Mouse (Mus musculus): ENCODE data around the gene Cby3. TPM values are rescaled to one million over a fixed set of nuclear protein-coding genes. Genes with fewer than 3 reads are reported as not detected.

Gene Cby3
- polyA plus RNA-seq, 1 experiment from 2014 or later, result 0.53 TPM

DNA sequence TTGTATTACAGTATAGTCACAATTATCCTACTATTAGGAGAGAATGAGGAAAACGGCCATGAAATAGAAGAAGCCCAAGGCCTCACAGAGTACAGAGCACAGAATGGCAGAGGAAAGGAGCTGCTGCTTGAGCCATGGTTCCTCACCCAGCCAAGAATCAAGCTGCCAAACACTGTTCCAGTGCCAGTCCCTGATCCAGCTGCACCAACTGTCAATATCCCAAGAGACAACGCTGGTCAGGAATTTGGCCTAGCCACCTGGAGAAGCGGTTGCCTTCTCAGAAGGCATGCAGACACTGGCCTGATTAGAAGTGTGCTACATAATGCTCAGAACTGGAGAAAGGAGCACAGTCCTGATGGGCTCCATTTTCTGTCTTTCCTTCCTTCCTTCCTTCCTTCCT, 21.1 kb upstream of the Cby3 start:
- H3K4me2 ChIP-seq (replicated peaks; ENCODE audit: low read depth, low read length), result no peak overlapping the region

DNA sequence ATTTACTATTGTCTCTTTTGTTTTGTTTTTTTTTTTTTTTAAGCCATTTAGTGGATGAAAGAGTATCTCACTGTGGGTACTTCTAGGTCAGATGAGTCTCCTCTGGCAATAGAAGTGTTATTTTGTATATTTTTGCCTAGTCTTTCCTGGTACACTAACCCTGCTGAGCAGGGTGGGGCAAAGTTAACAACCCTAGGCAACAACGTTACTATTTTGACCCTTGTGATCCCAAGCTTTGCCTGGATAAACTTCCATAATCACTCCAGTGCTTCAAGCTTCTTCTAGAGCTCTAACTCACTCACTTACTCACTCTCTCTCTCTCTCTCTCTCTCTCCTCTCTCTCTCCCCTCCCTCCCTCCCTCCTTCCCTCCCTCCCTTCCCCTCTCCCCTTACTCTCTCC, 18.1 kb upstream of the Cby3 start:
- Histone ChIP-seq H3K9me3 (ENCODE audit: low read length) (no peaks in the 10 kb centered on the region), H3K27ac (ENCODE audit: low read length) (no peak overlapping the region), H3K4me3 (ENCODE audit: low read depth, low read length) (no peak overlapping the region), H3K27me3 (replicated peaks; ENCODE audit: insufficient read depth, low read length) (no peaks in the 10 kb centered on the region), H3K36me3 (ENCODE audit: insufficient read depth, low read length) (no peaks in the 10 kb centered on the region), H3K4me2 (replicated peaks; ENCODE audit: low read depth, low read length) (no peak overlapping the region), H3K9ac (replicated peaks; ENCODE audit: low read depth) (no peak overlapping the region), H3K4me1 (ENCODE audit: insufficient read depth, low read depth, low read length) (no peaks in the 10 kb centered on the region)
- TF ChIP-seq CTCF (IDR thresholded peaks at IDR 0.05), result no peak
- TF ChIP-seq EP300 (IDR thresholded peaks at IDR 0.05), result no peak
- 14% methylated on average over 1 of the region's 1 CpGs for WGBS
- DNase-seq (ENCODE audit: low spot score) (no peak), ATAC-seq (no peak)

More for the DNA sequence above, 21.1 kb upstream of the Cby3 start:
- ATAC-seq (no peak), DNase-seq (ENCODE audit: low spot score) (no peak)
- Histone ChIP-seq H3K4me3 (ENCODE audit: low read depth, low read length) (no peak overlapping the region), H3K9ac (replicated peaks; ENCODE audit: low read depth) (no peak overlapping the region), H3K36me3 (ENCODE audit: insufficient read depth, low read length) (no peaks in the 10 kb centered on the region), H3K27ac (ENCODE audit: low read length) (no peak overlapping the region), H3K9me3 (ENCODE audit: low read length) (no peaks in the 10 kb centered on the region), H3K27me3 (replicated peaks; ENCODE audit: insufficient read depth, low read length) (no peaks in the 10 kb centered on the region), H3K4me1 (ENCODE audit: insufficient read depth, low read depth, low read length) (no peaks in the 10 kb centered on the region)
- WGBS, result 81% methylated on average over 3 of the region's 3 CpGs
- no peak for TF ChIP-seq CTCF (IDR thresholded peaks at IDR 0.05)
- no peak for TF ChIP-seq EP300 (IDR thresholded peaks at IDR 0.05)

DNA sequence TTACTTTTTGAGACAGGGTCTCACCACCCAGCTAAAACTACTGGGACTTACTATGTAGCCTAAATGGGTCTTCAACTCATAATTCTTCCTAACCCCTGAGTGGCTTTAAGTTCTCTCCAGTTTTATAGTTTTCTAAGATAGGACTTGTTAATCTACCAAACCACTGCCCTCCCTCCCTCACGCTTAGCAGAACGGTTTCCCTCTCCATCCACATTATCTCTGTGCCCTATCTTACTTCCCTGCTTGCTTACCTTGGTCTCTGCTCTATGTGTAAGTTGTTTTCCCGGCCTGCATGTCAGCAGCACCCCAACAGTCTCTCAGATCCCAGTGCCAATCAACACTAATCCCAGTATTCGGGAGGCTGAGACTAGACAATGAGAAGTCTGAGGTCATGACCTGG, 17.4 kb upstream of the Cby3 start:
- no peak overlapping the region for H3K4me2 ChIP-seq (replicated peaks; ENCODE audit: low read depth, low read length)
- no peaks in the 10 kb centered on the region for H3K9me3 ChIP-seq (ENCODE audit: low read length)
- H3K4me1 ChIP-seq (ENCODE audit: insufficient read depth, low read depth, low read length), result no peaks in the 10 kb centered on the region
- no peaks in the 10 kb centered on the region for H3K27me3 ChIP-seq (replicated peaks; ENCODE audit: insufficient read depth, low read length)
- no peak for DNase-seq (ENCODE audit: low spot score)
- H3K4me3 ChIP-seq (ENCODE audit: low read depth, low read length), result no peak overlapping the region
- TF ChIP-seq CTCF (IDR thresholded peaks at IDR 0.05) (no peak), EP300 (IDR thresholded peaks at IDR 0.05) (no peak)
- no peak overlapping the region for H3K27ac ChIP-seq (ENCODE audit: low read length)
- WGBS, result 68% methylated on average over 4 of the region's 4 CpGs
- no peaks in the 10 kb centered on the region for H3K36me3 ChIP-seq (ENCODE audit: insufficient read depth, low read length)
- H3K9ac ChIP-seq (replicated peaks; ENCODE audit: low read depth), result no peak overlapping the region
- no peak for ATAC-seq

DNA sequence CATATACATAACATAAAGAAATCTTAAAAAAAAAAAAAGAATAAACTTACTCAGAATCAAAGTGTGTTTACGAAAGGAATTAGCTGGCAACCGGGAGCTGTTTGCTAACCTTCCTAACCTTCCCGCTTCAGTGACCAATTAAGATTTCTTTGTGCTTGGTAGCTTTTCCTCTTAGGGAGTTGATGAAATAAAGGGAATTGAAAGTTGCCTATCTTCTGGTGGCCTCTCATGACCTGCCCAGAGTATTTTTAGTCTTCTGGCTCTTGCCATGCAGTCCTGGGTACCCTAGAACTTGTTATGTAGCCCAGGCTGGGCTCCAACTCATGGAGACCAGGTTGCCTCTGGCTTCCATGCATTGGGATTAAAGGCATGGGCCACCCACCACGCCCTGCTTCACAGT, 8.8 kb upstream of the Cby3 start:
- no peaks in the 10 kb centered on the region for H3K9me3 ChIP-seq (ENCODE audit: low read length)
- ATAC-seq (no peak), DNase-seq (ENCODE audit: low spot score) (no peak)
- no peak overlapping the region for H3K4me3 ChIP-seq (ENCODE audit: low read depth, low read length)
- no peaks in the 10 kb centered on the region for H3K27me3 ChIP-seq (replicated peaks; ENCODE audit: insufficient read depth, low read length)
- no peaks in the 10 kb centered on the region for H3K4me1 ChIP-seq (ENCODE audit: insufficient read depth, low read depth, low read length)
- H3K9ac ChIP-seq (replicated peaks; ENCODE audit: low read depth), result no peak overlapping the region
- no peak for TF ChIP-seq EP300 (IDR thresholded peaks at IDR 0.05)
- TF ChIP-seq CTCF (IDR thresholded peaks at IDR 0.05), result no peak
- H3K27ac ChIP-seq (ENCODE audit: low read length), result no peak overlapping the region
- no peaks in the 10 kb centered on the region for H3K36me3 ChIP-seq (ENCODE audit: insufficient read depth, low read length)
- 59% methylated on average over 4 of the region's 4 CpGs for WGBS
- no peak overlapping the region for H3K4me2 ChIP-seq (replicated peaks; ENCODE audit: low read depth, low read length)

DNA sequence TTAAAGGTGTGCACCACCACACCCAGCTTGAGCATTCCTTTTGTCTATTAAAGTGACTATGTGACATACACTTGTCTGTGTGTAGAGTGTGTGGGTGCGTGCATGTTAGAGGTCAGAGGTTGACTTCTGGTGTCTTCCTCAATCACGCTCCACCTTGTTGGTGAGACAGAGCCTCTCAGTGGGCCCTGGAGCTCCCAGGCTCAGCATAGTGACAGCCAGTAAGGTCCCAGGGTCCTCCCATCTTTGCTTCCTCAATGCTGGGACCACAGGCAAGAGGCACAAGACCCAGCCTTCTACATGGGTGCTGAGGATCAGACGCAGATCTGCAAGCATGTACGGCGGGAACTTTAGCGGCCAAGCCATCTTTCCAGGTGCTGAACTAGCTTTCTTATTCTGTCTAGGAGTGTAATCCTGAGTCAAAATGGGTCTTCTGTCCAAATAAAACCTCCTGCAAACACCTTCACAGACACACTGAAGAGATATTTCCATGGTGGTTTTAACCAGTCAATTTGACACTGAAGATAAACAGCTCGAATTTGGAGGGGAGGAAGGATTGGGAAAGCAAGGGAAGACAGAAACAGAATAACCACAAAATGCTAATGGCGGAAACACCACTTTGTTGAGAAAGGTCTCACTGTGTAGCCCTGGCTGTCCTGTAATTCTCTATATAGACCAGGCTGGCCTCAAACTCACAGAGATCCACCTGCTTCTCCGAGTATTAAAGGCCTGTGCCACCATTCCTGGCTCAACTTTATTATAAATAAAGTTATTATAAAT, 7.8 kb upstream of the Cby3 start:
- Histone ChIP-seq H3K9me3 (ENCODE audit: low read length) (no peaks in the 10 kb centered on the region), H3K4me2 (replicated peaks; ENCODE audit: low read depth, low read length) (no peak overlapping the region), H3K27me3 (replicated peaks; ENCODE audit: insufficient read depth, low read length) (no peaks in the 10 kb centered on the region), H3K27ac (ENCODE audit: low read length) (no peak overlapping the region), H3K9ac (replicated peaks; ENCODE audit: low read depth) (no peak overlapping the region), H3K4me3 (ENCODE audit: low read depth, low read length) (no peak overlapping the region), H3K36me3 (ENCODE audit: insufficient read depth, low read length) (no peaks in the 10 kb centered on the region), H3K4me1 (ENCODE audit: insufficient read depth, low read depth, low read length) (no peaks in the 10 kb centered on the region)
- DNase-seq (ENCODE audit: low spot score) (no peak), ATAC-seq (no peak)
- WGBS, result 80% methylated on average over 9 of the region's 9 CpGs
- TF ChIP-seq EP300 (IDR thresholded peaks at IDR 0.05) (no peak), CTCF (IDR thresholded peaks at IDR 0.05) (no peak)

DNA sequence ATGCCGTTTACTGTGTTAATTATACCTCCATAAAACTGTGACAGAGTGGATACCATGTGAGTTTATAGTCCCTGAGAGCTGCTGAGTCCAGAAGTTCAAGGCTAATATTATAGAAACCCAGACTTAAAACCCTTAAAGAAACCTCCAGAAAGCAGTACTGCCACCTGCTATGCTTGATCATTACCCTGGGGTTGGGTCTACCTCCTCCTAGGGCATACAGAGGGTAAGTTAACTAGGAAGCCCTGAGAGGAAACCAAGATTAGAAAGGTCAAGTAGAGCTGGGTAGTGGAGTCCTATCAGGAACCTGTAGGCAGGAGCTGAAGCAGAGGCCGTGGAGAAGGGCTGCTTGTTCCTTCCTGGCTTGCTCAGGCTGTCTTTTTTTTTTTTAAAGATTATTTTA, 2.1 kb upstream of the Cby3 start:
- WGBS, result 71% methylated on average over 2 of the region's 2 CpGs
- ATAC-seq (no peak), DNase-seq (ENCODE audit: low spot score) (no peak)
- Histone ChIP-seq H3K27me3 (replicated peaks; ENCODE audit: insufficient read depth, low read length) (no peaks in the 10 kb centered on the region), H3K4me3 (ENCODE audit: low read depth, low read length) (no peak overlapping the region), H3K27ac (ENCODE audit: low read length) (no peak overlapping the region), H3K9ac (replicated peaks; ENCODE audit: low read depth) (no peak overlapping the region), H3K4me1 (ENCODE audit: insufficient read depth, low read depth, low read length) (no peaks in the 10 kb centered on the region), H3K36me3 (ENCODE audit: insufficient read depth, low read length) (no peaks in the 10 kb centered on the region), H3K9me3 (ENCODE audit: low read length) (no peaks in the 10 kb centered on the region), H3K4me2 (replicated peaks; ENCODE audit: low read depth, low read length) (no peak overlapping the region)
- TF ChIP-seq EP300 (IDR thresholded peaks at IDR 0.05), result no peak
- TF ChIP-seq CTCF (IDR thresholded peaks at IDR 0.05), result no peak
